Comparison of ENCODE assay signal across 31 mouse cellular contexts in the genomic region with DNA sequence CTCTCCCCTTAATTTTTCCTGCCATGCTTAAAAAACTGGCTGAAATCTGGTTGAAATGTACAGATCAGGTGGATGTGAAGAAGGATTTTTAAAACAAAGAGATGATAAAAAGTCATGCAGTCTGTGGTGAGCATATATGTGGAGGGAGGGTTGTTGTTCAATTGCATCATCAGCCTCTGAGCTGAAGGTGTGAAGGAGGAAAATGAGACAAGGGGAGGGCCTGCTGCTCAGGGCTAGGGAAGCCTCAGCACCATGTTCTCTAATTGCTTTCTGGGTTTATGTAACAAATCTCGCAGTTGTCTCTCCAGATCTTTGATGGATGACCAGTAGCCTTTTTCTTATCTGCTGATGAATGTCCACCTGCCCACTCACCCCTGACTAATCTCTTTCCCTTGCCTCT. TPM values are rescaled to one million over a fixed set of nuclear protein-coding genes. Genes with fewer than 3 reads are reported as not detected.
DNase-seq lines count a peak whose midpoint lies in the region; ATAC-seq and TF ChIP-seq lines count a peak whose summit lies in the region.
"Had no signal": no experiment of that assay in that cellular context is flagged by ENCODE, and none has a peak within 500 bp of the region (broad histone marks: within the 10 kb centered on the region; RNA-seq: fewer than 3 reads in every experiment).

No protein-coding gene starts in this region.

- no peaks in the 10 kb centered on the region for H3K9me3 ChIP-seq in hindbrain, postnatal 0 days (ENCODE audit: low read length)
- no peaks in the 10 kb centered on the region for H3K9me3 ChIP-seq in hindbrain, embryonic 10.5 days
- no peaks in the 10 kb centered on the region for H3K9me3 ChIP-seq in kidney, embryonic 15.5 days (replicated peaks)
- H3K9me3 ChIP-seq: embryonic facial prominence, embryonic 12.5 days; embryonic facial prominence, embryonic 15.5 days; heart, embryonic 10.5 days; heart, embryonic 13.5 days; hindbrain, embryonic 12.5 days; hindbrain, embryonic 15.5 days had no signal

- no peak overlapping the region for H3K4me2 ChIP-seq in hindbrain, postnatal 0 days (ENCODE audit: low read depth, low read length)
- no peak overlapping the region for H3K4me2 ChIP-seq in kidney, embryonic 15.5 days
- H3K4me2 ChIP-seq: embryonic facial prominence, embryonic 12.5 days; embryonic facial prominence, embryonic 15.5 days; heart, embryonic 13.5 days; hindbrain, embryonic 12.5 days; hindbrain, embryonic 15.5 days had no signal

- ATAC-seq in hindbrain, postnatal 0 days = 0 out of 2 replicates have a peak, but pooled peaks have one; percentile 58
- ATAC-seq in kidney, embryonic 15.5 days (replicated peaks; ENCODE audit: low FRiP score) = peak; percentile 52; the same call in 1 of the 2 replicates
- ATAC-seq: CD4-positive, CD25-positive, alpha-beta regulatory T cell, adult 4 months; forebrain, embryonic 14.5 days; forebrain, postnatal 0 days had no signal

- no peaks in the 10 kb centered on the region for H3K36me3 ChIP-seq in hindbrain, postnatal 0 days (ENCODE audit: insufficient read depth, low read length)
- H3K36me3 ChIP-seq in hindbrain, embryonic 10.5 days = no peaks in the 10 kb centered on the region
- H3K36me3 ChIP-seq in kidney, embryonic 15.5 days = no peaks in the 10 kb centered on the region
- H3K36me3 ChIP-seq: embryonic facial prominence, embryonic 12.5 days; embryonic facial prominence, embryonic 15.5 days; heart, embryonic 10.5 days; heart, embryonic 13.5 days; hindbrain, embryonic 12.5 days; hindbrain, embryonic 15.5 days had no signal

- 18% methylated on average over 1 of the region's 1 CpGs for WGBS in hindbrain, postnatal 0 days
- 33% methylated on average over 1 of the region's 1 CpGs for WGBS in hindbrain, embryonic 10.5 days
- WGBS in kidney, embryonic 15.5 days = 24% methylated on average over 1 of the region's 1 CpGs

- TF ChIP-seq CTCF in hindbrain, postnatal 0 days (IDR thresholded peaks at IDR 0.05; ENCODE audit: low read depth) = no peak
- no peak for TF ChIP-seq CTCF in layer of hippocampus, adult 2 months (conservative IDR thresholded peaks at IDR 0.05)

- no peak overlapping the region for H3K4me3 ChIP-seq in hindbrain, postnatal 0 days (ENCODE audit: low read length)
- no peak overlapping the region for H3K4me3 ChIP-seq in hindbrain, embryonic 10.5 days
- H3K4me3 ChIP-seq in kidney, embryonic 15.5 days (replicated peaks) = no peak overlapping the region
- no peak overlapping the region for H3K4me3 ChIP-seq in layer of hippocampus, adult 2 months
- H3K4me3 ChIP-seq: embryonic facial prominence, embryonic 12.5 days; embryonic facial prominence, embryonic 15.5 days; heart, adult 2 months; heart, embryonic 10.5 days; heart, embryonic 13.5 days; hindbrain, embryonic 12.5 days; hindbrain, embryonic 15.5 days had no signal

- no peak overlapping the region; the same call in 1 of the 2 replicates for H3K27ac ChIP-seq in hindbrain, postnatal 0 days
- no peak overlapping the region for H3K27ac ChIP-seq in hindbrain, embryonic 10.5 days
- no peak overlapping the region for H3K27ac ChIP-seq in kidney, embryonic 15.5 days
- peak overlapping the region; percentile 14; the same call in 1 of the 2 replicates for H3K27ac ChIP-seq in layer of hippocampus, adult 2 months
- H3K27ac ChIP-seq: embryonic facial prominence, embryonic 12.5 days; embryonic facial prominence, embryonic 15.5 days; heart, adult 2 months; heart, embryonic 10.5 days; heart, embryonic 13.5 days; hindbrain, embryonic 12.5 days; hindbrain, embryonic 15.5 days had no signal

- no peak overlapping the region for H3K9ac ChIP-seq in hindbrain, postnatal 0 days (replicated peaks; ENCODE audit: low read length)
- no peak overlapping the region for H3K9ac ChIP-seq in kidney, embryonic 15.5 days
- H3K9ac ChIP-seq: embryonic facial prominence, embryonic 12.5 days; embryonic facial prominence, embryonic 15.5 days; forebrain, postnatal 0 days; heart, embryonic 13.5 days; hindbrain, embryonic 12.5 days; hindbrain, embryonic 15.5 days had no signal

- DNase-seq in hindbrain, postnatal 0 days (ENCODE audit: low spot score) = no peak
- DNase-seq in hindbrain, embryonic 10.5 days (ENCODE audit: low spot score) = no peak
- DNase-seq in kidney, postnatal 25 days = no peak
- no peak for DNase-seq in layer of hippocampus, adult 2 months (ENCODE audit: low spot score in 2 of 2)
- DNase-seq in layer of hippocampus, adult 18-20 months (ENCODE audit: low spot score in 2 of 2) = no peak
- DNase-seq in brain, adult 2 months (ENCODE audit: low read depth, low spot score) = peak; percentile 12
- DNase-seq in spleen, postnatal 10 days (ENCODE audit: low spot score in 2 of 2) = no peak
- DNase-seq: adrenal gland, adult 2 months; adrenal gland, postnatal 14 days; cerebellum, adult 18-20 months; cerebellum, adult 9-10 months; cerebellum, postnatal 25 days; forebrain, postnatal 0 days; gastrocnemius, postnatal 10 days; gastrocnemius, postnatal 36 days; heart, adult 2 months; heart, postnatal 14 days; heart, postnatal 4 days had no signal

- H3K4me1 ChIP-seq in hindbrain, postnatal 0 days (ENCODE audit: insufficient read depth, low read length) = no peaks in the 10 kb centered on the region
- no peaks in the 10 kb centered on the region for H3K4me1 ChIP-seq in hindbrain, embryonic 10.5 days (replicated peaks)
- H3K4me1 ChIP-seq in kidney, embryonic 15.5 days = no peaks in the 10 kb centered on the region
- H3K4me1 ChIP-seq: embryonic facial prominence, embryonic 12.5 days; embryonic facial prominence, embryonic 15.5 days; heart, embryonic 10.5 days; heart, embryonic 13.5 days; hindbrain, embryonic 12.5 days; hindbrain, embryonic 15.5 days had no signal

- no peaks in the 10 kb centered on the region for H3K27me3 ChIP-seq in hindbrain, postnatal 0 days (ENCODE audit: insufficient read depth, low read length)
- no peaks in the 10 kb centered on the region for H3K27me3 ChIP-seq in hindbrain, embryonic 10.5 days (ENCODE audit: insufficient read depth, poor library complexity, severe bottlenecking)
- H3K27me3 ChIP-seq in kidney, embryonic 15.5 days = no peaks in the 10 kb centered on the region
- H3K27me3 ChIP-seq: embryonic facial prominence, embryonic 12.5 days; embryonic facial prominence, embryonic 15.5 days; heart, embryonic 13.5 days; hindbrain, embryonic 12.5 days; hindbrain, embryonic 15.5 days had no signal

RNA-seq across cellular contexts. Expression of a gene that starts 44.5 kb away (rescaled TPM):
- 21.4 and 29.6 TPM in 2 replicates for total RNA-seq in hindbrain, postnatal 0 days (2014; rRNA removed)
- 5.0 and 5.2 TPM in 2 replicates for polyA plus RNA-seq in hindbrain, postnatal 0 days (2015; fragmentation: Nextera tagmentation; extraction: Ambion mirVana)
- polyA plus RNA-seq in hindbrain, embryonic 10.5 days (2016; fragmentation: Nextera tagmentation; extraction: Ambion mirVana) = 0.39 and 0.41 TPM in 2 replicates
- polyA plus RNA-seq in kidney, embryonic 15.5 days (2015; fragmentation: Nextera tagmentation; extraction: Ambion mirVana) = 0.19 TPM in 1 of 2 replicates, not detected in the other
- total RNA-seq in layer of hippocampus, adult 2 months (2021) = 100 to 1,000 TPM; 393 to 398 TPM
- 100 to 1,000 TPM; 368 to 419 TPM for total RNA-seq in layer of hippocampus, adult 18-20 months (2021)
- total RNA-seq: common myeloid progenitor, adult 5-6 weeks; granulocyte monocyte progenitor cell, adult 5-6 weeks; MEL had no signal
- polyA plus RNA-seq: C2C12; CD4-positive, CD25-positive, alpha-beta regulatory T cell, adult 4 months had no signal

Comparison
In these comparisons a context has a peak if more than half of its experiments do, and no peak if none do; other contexts are left out.
1. RNA of a gene that starts 44.5 kb away (total RNA-seq): 368 to 419 TPM in layer of hippocampus, adult 18-20 months and 393 to 398 TPM in layer of hippocampus, adult 2 months; 21.4 to 29.6 TPM in hindbrain, postnatal 0 days; every median in the first group is over 10 times any median in the second.